Mouse (Mus musculus): ENCODE results near the gene Maip1.
A peak's percentile ranks its signal among the peaks of the same experiment; 100 is the strongest.

Maip1 gene

GRCm38 (mm10) chr1:57428368-57429308, 22.5 kb downstream of the Maip1 start:
- DNase-seq (ENCODE audit: low spot score in 2 of 2): peak; percentile 47 to 73

- no peak for DNase-seq (ENCODE audit: low spot score in 2 of 2)
Observed at GRCm38 (mm10) chr1:57429786-57430483, 23.8 kb downstream of the Maip1 start.

GRCm38 (mm10) chr1:57433141-57433540, 27.0 kb downstream of the Maip1 start:
- no peak for DNase-seq (ENCODE audit: low spot score in 2 of 2)

- DNase-seq (ENCODE audit: low spot score in 2 of 2): no peak
Observed at GRCm38 (mm10) chr1:57436408-57436807, 30.3 kb downstream of the Maip1 start.

GRCm38 (mm10) chr1:57436954-57437353, 30.8 kb downstream of the Maip1 start:
- no peak for DNase-seq (ENCODE audit: low spot score in 2 of 2)

- no peak for DNase-seq (ENCODE audit: low spot score in 2 of 2)
Observed at GRCm38 (mm10) chr1:57439026-57439425, 32.9 kb downstream of the Maip1 start.

- DNase-seq (ENCODE audit: low spot score in 2 of 2): no peak
Observed at GRCm38 (mm10) chr1:57440771-57441170, 34.6 kb downstream of the Maip1 start.

GRCm38 (mm10) chr1:57445679-57446078, 39.6 kb downstream of the Maip1 start:
- no peak for DNase-seq (ENCODE audit: low spot score in 2 of 2)

GRCm38 (mm10) chr1:57450241-57450640, 44.1 kb downstream of the Maip1 start:
- no peak for DNase-seq (ENCODE audit: low spot score in 2 of 2)

GRCm38 (mm10) chr1:57460305-57460940, 54.3 kb downstream of the Maip1 start:
- no peak for DNase-seq (ENCODE audit: low spot score in 2 of 2)

Data from spleen, postnatal 14 days (tissue).